Mouse (Mus musculus): ENCODE measurements around the gene Uhrf2. TPM values are rescaled to one million over a fixed set of nuclear protein-coding genes. Genes with fewer than 3 reads are reported as not detected.

Gene Uhrf2
- total RNA-seq, 2 experiments from 2014 or later, result 58.3 to 85.8 TPM

DNA sequence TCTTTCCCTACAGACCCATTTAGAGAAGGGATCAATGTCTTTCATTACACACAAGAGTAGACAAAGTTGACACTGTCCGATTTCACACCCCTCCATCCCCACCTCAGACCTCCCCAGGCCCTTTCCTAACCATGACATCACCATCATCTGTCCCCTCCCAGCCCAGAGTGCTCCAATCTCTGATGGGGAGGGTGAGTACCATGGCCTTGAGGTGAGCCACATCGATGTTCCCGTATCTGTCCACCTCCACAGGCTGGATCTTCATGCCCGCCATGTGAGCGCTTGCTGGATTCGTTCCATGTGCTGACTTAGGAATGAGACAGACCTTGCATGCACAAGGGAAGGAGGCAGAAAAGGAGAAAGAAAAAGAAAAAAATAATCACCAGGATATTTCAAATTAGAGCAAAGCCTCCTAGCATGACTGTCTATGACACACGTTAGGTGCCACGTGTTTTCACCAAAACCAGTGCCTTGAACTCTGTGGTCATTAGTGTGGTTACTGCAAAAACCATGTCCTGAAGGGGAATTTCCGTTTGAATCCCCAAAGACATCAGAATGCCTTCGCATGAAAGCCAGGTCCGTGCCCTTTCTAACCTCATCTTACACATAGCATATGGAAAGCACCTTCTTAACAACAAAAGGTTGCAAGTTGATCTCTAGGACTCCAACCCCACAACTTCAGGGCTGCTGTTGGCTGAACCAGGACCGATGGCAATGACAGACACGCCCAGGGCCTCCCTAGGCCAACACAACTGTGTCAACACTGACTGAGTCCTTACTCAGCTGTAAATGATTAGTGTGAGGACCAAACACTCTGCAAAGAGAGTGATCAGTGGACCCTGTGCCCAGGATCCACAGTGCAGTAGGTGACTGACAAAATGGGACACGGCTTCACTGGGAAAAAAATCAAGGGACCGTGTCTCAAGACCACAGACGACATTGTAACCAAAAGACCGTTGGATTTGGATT, 88.3 kb downstream of the Uhrf2 start:
- ATAC-seq (ENCODE audit: poor library complexity, severe bottlenecking), result no peak

DNA sequence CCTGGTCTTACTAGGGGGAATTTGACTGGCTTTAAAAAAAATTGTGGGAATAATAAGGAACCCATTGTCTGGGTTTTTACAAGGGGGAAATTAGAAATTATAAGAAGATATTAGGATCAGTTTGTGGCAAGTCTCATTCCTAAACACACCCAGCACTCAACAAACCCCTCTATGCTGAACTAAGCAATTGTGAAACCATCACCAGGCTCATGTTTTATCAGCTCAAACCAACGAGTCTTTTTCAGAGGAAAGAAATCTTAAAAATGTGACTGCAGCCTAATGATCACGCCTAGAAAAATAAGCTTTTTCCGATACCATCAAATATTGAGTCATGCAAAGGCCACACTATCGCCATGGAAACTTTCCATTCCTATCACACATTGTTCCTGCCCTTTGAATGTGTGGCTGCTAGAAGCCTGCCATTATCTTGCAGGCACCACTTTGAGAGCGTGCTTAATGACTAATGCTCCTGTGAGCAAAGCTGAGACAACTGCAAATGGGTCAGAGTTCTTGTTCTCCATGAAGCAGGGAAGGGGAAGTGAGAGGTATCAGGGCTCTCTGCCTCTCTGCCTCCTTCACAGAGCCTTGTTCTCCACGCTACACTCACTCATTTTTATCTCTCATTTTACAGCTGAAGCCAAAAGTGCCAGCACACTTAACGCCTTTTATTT, 94.8 kb downstream of the Uhrf2 start:
- ATAC-seq (ENCODE audit: poor library complexity, severe bottlenecking), result no peak

DNA sequence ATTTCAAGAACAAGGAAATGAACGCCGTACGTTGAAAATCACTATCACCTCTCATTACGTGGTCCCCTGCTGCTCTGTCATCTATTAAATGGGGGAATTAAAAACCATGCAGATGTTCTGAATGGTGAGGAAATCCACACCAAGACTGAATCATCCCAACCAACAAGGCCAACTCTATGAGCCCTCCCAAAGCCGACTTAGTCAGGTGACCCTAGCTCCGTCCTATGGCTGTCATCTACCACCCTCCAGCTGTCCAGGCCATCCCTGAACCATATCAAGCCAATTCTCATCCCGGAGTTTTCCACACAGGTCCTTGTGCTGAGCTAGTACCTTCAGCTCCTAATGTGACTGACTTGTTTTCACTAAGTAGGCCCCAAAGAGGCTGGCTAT, 95.4 kb downstream of the Uhrf2 start:
- no peak for ATAC-seq (ENCODE audit: poor library complexity, severe bottlenecking)

DNA sequence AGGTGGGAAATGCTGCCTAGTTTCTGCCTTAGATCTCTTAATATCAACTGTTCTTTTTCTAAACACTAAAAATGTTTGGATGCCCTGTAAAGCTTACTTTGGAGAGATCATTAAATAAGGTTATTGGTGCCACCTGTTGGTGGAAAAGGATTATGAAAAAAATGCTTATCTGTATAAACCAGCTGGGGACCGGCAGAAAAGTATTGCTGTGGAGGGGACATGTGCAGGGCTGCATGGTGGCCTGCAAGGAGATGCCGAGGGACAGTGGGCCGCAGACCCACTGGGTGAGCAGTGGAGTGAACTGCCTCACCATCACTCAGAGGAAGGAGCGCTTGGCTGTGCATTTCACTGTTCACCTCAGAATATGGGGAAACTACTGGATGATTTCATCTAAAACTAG, 97.9 kb downstream of the Uhrf2 start:
- ATAC-seq (ENCODE audit: poor library complexity, severe bottlenecking), result no peak

DNA sequence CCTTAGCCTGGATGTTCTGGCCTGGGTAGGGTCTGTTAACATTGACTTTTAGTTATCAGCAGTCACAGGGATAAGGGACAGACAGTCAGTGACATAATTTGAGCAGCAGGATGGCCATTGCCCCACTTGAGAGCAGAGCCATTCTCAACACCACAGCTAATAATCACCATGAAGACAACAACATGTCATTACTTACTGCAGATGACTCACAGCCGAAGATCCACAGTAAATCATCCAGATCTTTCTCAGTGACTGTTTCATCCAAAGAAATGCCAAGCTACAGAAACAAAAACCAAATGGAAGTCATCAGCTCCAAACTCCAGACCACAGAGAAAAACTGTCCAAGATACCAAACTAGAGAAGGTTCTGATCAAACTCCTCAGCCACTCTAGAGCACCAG, 106.0 kb downstream of the Uhrf2 start:
- ATAC-seq (ENCODE audit: poor library complexity, severe bottlenecking), result no peak

Other genes with a start within 250 kb of the Uhrf2 start
- gene 9930021J03Rik, start 224.5 kb upstream of the Uhrf2 start, total RNA-seq (2015), result 26.1 and 29.3 TPM in 2 replicates
- 11.0 and 12.6 TPM in 2 replicates for gene 9930021J03Rik, start 224.5 kb upstream of the Uhrf2 start, total RNA-seq (2017)
- gene Ranbp6, start 217.5 kb upstream of the Uhrf2 start, total RNA-seq (2015), result 9.3 and 11.7 TPM in 2 replicates
- gene Ranbp6, start 217.5 kb upstream of the Uhrf2 start, total RNA-seq (2017), result 15.6 and 22.3 TPM in 2 replicates
- not detected in 2 replicates for gene Il33, start 105.4 kb upstream of the Uhrf2 start, total RNA-seq (2015)
- gene Il33, start 105.4 kb upstream of the Uhrf2 start, total RNA-seq (2017), result not detected in 2 replicates
- gene Trpd52l3, start 26.7 kb upstream of the Uhrf2 start, total RNA-seq (2015), result not detected in 2 replicates
- gene Trpd52l3, start 26.7 kb upstream of the Uhrf2 start, total RNA-seq (2017), result not detected in 2 replicates
- not detected in 2 replicates for gene Gldc, start 144.9 kb downstream of the Uhrf2 start, total RNA-seq (2015)
- gene Gldc, start 144.9 kb downstream of the Uhrf2 start, total RNA-seq (2017), result not detected in 2 replicates
- not detected in 2 replicates for gene Mbl2, start 202.4 kb downstream of the Uhrf2 start, total RNA-seq (2015)
- not detected in 2 replicates for gene Mbl2, start 202.4 kb downstream of the Uhrf2 start, total RNA-seq (2017)